Mouse (Mus musculus): Measurements from ENCODE around the gene Gm15737.

The Gm15737 gene

GRCm38 (mm10) chr6:92869089-92869581, at the start of gene Gm15737:
Gene Gm15737 (plus strand): TSS chr6:92869357.
- DNase-seq (ENCODE audit: low read depth): peak; percentile 18

DNA sequence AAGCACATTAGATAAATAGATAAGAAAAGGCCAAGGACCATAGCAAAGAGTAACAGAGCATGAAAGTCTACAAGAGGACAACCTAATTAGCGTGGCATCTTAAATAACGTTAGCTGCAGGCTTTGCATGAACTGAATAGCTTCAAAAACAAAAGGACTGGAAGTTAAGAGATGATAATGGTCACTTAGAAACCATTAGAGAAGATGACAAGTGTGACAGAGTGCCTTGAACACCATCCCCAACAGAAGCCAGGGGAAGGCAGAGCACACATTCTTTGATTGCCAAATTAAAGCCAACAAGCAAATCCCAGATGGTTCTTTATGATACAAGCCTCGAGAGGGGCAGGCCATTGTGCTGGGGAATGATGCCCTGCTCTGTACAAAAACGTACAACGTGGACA, 47.6 kb upstream of the Gm15737 start:
- no peak for DNase-seq (ENCODE audit: low read depth)

- peak; percentile 40 for DNase-seq (ENCODE audit: low read depth)
Measured at GRCm38 (mm10) chr6:92822006-92822405, 47.2 kb upstream of the Gm15737 start.

DNA sequence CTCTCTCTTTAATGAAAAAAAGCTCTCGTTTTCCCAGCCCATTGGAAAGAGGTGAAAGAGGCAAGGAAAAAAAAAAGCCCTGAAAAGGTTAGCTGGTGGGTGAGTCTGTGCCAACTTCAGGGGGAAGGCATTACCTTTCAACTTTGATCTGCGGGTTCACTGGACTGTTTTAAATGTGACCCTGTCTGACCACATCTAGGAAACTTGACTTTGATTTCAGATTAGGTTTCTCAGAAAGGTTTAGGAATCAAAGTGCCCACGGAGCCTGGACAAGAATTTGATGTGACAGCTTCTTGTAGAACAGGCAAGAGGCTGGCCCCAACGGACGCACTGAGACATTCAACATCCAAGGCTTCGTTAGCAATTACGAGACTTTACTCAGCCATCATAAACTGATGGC, 45.2 kb upstream of the Gm15737 start:
- no peak for DNase-seq (ENCODE audit: low read depth)

- DNase-seq (ENCODE audit: low read depth): no peak
Measured at GRCm38 (mm10) chr6:92826561-92826960, 42.6 kb upstream of the Gm15737 start.

- peak; percentile 85 for DNase-seq (ENCODE audit: low read depth)
Measured at GRCm38 (mm10) chr6:92827360-92827759, 41.8 kb upstream of the Gm15737 start.

DNA sequence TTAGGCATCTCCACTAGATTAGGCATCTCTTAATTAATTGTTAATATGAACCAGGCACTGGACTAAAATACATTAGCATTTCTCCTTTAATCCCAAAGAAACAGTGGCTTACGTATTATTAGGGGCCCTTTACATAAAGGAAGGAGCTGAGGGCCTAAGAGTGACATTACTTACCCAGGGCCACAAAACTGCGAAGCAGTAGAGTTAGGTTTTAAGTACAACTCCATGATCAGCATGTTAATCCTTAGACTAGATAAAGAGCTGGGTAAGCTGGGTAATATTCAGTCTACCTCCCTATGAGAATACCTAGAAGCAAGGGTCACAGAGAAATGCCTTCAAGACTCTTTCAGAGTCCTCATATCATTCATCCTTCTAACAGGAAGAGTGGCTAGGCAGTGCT, 40.0 kb upstream of the Gm15737 start:
- no peak for DNase-seq (ENCODE audit: low read depth)

DNA sequence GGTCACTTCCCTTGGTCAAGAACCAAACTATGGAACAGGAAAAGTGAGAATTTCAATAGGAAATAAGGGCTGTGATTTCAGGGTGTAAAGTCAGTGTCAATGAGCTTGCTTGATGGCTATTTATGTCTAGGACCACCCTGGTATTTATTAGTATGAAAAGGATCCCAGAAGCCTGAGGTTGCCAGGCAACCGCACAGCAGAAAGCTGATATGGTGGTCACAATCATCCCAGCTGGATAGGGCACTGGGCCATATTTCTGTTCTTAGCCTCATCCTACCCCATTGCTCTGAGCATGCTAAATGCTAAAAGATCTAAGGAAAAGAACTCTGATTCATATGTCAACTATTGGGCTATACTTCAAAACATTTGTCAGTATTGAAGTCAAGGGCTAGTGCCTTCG, 38.1 kb upstream of the Gm15737 start:
- DNase-seq (ENCODE audit: low read depth): no peak

GRCm38 (mm10) chr6:92842000-92842399, 27.2 kb upstream of the Gm15737 start:
- no peak for DNase-seq (ENCODE audit: low read depth)

GRCm38 (mm10) chr6:92843474-92843873, 25.7 kb upstream of the Gm15737 start:
- DNase-seq (ENCODE audit: low read depth): no peak

DNA sequence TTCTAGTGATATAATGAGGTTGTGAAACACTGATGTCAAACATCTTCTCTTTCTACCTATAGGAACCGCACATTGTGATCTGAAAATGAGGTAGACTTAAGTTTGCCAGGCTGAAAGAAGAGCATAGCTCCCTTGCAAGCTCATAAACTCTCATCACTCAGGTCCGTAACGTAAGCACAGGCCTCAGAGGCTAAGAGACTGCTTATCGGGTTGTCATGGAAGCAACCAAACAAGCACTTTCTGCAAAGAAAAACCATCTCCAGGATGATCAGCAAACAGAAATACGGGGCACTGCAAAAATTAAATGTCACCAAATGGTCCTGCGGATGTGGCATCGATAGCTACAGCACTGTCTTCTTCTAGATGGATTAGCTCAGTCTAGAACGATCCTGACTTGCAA, 23.3 kb upstream of the Gm15737 start:
- no peak for DNase-seq (ENCODE audit: low read depth)

GRCm38 (mm10) chr6:92846614-92847013, 22.5 kb upstream of the Gm15737 start:
- no peak for DNase-seq (ENCODE audit: low read depth)

DNA sequence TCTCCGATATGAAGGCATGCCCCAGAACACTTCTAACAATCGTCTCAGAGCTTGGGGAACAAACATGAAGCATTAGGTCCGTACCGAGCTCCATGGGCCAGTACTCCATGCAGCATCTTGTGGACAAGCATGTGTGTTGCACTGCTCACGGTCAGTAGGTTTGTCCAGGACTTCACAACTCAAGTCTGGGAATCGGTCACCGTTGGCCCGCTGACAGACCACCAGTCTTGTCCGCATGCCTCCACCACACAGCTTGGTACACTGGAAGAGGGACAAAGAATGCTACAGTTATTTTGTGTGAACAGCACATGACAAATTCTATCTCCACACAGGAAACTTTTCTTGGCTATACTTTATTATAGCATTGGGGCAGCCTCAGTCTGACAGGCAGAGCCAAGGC, 19.9 kb upstream of the Gm15737 start:
- DNase-seq (ENCODE audit: low read depth): no peak

DNA sequence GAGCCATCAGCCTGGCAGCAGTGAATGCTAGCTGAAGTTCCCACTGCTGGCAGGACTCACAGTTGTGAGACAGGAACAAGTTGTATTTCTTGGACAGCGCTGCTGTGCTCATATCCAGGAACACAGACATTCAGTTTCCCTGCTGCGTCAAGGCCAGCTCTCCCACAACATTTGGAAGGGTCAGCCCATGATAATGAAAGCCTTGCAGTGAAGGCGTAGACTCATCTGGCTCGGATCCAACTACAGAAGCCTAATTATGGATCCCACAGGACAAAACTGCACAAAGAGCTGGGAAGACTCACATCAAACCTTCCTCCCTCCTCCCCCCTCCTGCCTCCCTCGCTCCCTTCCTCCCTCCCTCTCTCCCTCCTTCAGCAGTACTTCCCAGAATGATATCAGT, 18.9 kb upstream of the Gm15737 start:
- DNase-seq (ENCODE audit: low read depth): peak; percentile 10

- DNase-seq (ENCODE audit: low read depth): no peak
Measured at GRCm38 (mm10) chr6:92854873-92855272, 14.3 kb upstream of the Gm15737 start.

DNA sequence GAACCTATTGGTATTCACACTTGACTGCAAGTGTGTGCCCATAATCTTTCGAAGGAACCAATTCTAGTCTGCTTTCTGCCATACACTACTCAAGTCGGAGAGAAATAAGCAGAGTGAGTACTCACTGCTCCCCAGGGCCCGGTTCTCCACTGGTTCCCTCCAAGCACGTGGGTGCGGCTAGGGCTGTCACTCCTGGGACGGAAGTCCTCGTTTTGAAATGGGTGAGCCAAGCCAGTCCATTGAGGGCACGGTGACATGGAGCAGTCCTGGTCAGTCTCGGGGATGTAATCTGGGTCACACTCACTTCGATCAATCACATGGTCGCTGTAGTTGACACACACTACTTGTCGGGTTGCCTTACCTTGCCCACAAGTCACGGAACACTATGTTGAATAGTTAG, 11.4 kb upstream of the Gm15737 start:
- DNase-seq (ENCODE audit: low read depth): no peak

GRCm38 (mm10) chr6:92858721-92859510, 10.2 kb upstream of the Gm15737 start:
- no peak for DNase-seq (ENCODE audit: low read depth)

DNA sequence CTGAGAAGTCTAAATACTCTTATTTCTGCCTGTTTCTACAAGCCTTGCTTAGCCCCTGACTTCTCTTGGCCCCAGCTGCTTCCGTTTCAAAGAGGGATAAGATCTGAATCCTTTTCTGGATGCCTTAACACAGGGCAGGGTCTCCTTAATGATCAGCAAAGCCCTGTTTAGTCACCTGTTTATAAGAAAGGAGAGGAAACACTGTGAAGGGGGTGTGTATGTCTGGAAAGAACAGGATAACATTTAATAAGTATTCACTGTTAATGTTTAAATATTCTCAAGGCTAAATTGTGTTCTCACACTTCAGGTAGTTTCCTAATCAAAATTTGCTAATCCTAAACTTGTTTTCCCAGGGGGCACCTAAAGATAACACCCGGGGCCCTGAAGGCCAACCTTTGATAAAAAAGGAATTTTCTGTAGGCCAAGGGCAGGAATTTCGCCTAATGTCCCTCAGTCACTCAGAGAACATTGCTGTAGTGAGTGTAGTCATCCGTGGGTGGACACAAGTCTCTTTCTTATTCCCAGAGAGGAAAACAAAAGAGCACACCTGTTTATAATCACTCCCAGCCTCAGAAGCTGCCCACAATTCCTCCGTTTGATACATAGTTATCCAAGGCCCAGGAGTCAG, 8.8 kb upstream of the Gm15737 start:
- no peak for DNase-seq (ENCODE audit: low read depth)

- no peak for DNase-seq (ENCODE audit: low read depth)
Measured at GRCm38 (mm10) chr6:92862599-92862998, 6.6 kb upstream of the Gm15737 start.

- DNase-seq (ENCODE audit: low read depth): peak; percentile 25
Measured at GRCm38 (mm10) chr6:92869582-92870219, 544 bp downstream of the Gm15737 start.

DNA sequence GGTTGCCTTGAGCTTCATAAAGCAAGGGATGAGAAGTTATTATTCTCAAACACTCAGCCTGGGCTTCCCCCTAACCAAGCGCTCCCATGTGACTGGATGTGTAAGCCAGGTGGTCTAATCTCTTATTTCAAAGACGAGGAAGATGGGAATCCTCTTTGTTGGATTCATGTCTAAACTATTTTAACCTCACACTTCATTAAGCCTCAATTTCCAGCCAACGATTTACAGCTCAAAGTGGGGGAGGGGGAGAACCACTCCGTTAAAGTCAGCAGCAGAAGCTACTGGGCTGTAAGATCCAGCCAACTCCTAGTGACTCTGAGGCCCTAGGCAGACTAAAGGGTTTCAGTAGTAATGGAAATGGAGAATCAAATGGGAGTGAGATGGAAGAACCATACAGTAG, 2.7 kb downstream of the Gm15737 start:
- no peak for DNase-seq (ENCODE audit: low read depth)

DNA sequence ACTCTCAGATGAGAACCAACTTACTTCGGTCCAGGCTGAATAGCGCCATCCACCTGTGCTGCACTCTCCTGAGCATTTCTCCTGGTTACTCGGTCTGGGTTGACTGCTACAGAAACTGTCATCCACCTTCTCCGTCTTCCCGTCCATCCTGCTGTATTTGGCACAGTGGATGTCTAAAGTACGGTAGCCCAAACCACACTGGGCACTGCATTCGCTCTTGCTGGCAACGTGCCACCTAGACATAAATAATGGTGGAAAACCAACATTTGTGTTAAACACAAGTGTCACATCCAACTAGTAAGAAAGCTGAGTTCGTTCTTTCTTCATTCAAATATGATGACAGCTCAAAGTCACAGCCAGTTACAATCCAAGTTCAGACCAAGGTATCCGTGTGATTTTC, 3.6 kb downstream of the Gm15737 start:
- DNase-seq (ENCODE audit: low read depth): peak; percentile 19

DNA sequence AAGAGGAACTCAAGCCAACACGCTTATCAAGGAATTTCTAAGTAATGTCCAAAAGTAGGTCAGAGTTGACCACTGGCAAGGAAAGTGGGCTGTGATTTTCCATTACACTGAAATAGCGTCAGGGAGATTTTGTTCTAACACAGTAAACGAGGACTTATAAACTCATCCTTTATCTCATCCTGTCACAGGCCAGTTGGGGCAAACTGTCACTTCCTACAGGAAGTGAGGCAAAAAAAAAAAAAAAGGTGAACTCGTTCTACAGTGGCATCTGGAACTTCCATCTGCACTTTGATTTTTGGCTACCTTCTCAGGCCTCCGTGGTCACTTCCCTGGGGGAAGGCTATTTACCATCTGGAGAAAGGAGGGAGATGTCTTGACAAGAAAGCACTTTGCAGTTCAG, 5.7 kb downstream of the Gm15737 start:
- DNase-seq (ENCODE audit: low read depth): no peak

Measured in NIH3T3 (cell line).